ENCODE assay signal across 27 mouse cellular contexts in the genomic region with DNA sequence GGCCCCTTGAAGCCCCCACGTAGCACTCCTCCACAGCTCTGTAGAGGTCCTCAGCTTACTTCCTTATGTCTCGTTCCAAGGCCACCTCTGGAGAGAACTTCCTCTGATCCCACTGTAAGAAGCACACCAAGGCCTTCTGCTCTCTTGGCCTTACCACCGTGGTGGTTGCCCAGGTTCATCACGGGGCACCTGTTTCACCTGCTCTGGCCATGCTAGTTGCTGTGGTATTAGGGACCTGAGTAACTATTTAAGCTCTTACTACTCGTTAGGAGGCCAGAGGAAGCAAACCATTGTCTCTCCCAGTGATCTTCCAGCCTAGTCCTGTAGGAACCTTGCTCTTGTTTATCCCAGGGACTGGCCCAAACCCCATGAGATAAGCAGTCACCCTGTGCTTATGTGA. TPM values are rescaled to one million over a fixed set of nuclear protein-coding genes. Genes with fewer than 3 reads are reported as not detected.
"Had no signal": no experiment of that assay in that cellular context is flagged by ENCODE, and none has a peak within 500 bp of the region (broad histone marks: within the 10 kb centered on the region; RNA-seq: fewer than 3 reads in every experiment).

No protein-coding gene starts in this region.

- H3K4me1 ChIP-seq: liver, embryonic 15.5 days had no signal

- H3K4me2 ChIP-seq: limb, embryonic 13.5 days; liver, embryonic 12.5 days; liver, embryonic 15.5 days; lung, embryonic 15.5 days; stomach, embryonic 15.5 days had no signal

- H3K36me3 ChIP-seq: limb, embryonic 10.5 days; limb, embryonic 13.5 days; liver, embryonic 12.5 days; liver, embryonic 15.5 days; lung, embryonic 15.5 days; midbrain, embryonic 12.5 days; midbrain, embryonic 15.5 days; neural tube, embryonic 13.5 days; stomach, embryonic 15.5 days had no signal

- H3K9me3 ChIP-seq: limb, embryonic 10.5 days; limb, embryonic 13.5 days; liver, embryonic 12.5 days; liver, embryonic 15.5 days; lung, embryonic 15.5 days; megakaryocyte, embryonic 14.5 days; midbrain, embryonic 12.5 days; midbrain, embryonic 15.5 days; neural tube, embryonic 13.5 days; stomach, embryonic 15.5 days had no signal

- H3K4me3 ChIP-seq: layer of hippocampus, adult 2 months; limb, embryonic 10.5 days; limb, embryonic 13.5 days; liver, embryonic 12.5 days; liver, embryonic 15.5 days; lung, embryonic 15.5 days; midbrain, embryonic 12.5 days; midbrain, embryonic 15.5 days; neural tube, embryonic 13.5 days; stomach, embryonic 15.5 days had no signal

- ATAC-seq: liver, embryonic 12.5 days had no signal

- H3K9ac ChIP-seq: limb, embryonic 13.5 days; liver, embryonic 12.5 days; liver, embryonic 15.5 days; lung, embryonic 15.5 days; midbrain, embryonic 12.5 days; midbrain, embryonic 15.5 days; neural tube, embryonic 13.5 days; stomach, embryonic 15.5 days had no signal

- H3K27ac ChIP-seq: layer of hippocampus, adult 2 months; limb, embryonic 10.5 days; limb, embryonic 13.5 days; liver, embryonic 12.5 days; liver, embryonic 15.5 days; lung, embryonic 15.5 days; midbrain, embryonic 12.5 days; midbrain, embryonic 15.5 days; neural tube, embryonic 13.5 days; stomach, embryonic 15.5 days had no signal

- H3K27me3 ChIP-seq: limb, embryonic 13.5 days; liver, embryonic 12.5 days; liver, embryonic 15.5 days; lung, embryonic 15.5 days; megakaryocyte, embryonic 14.5 days; midbrain, embryonic 12.5 days; midbrain, embryonic 15.5 days; neural tube, embryonic 13.5 days; stomach, embryonic 15.5 days had no signal

- DNase-seq: kidney, adult 18-20 months; kidney, adult 9 months; kidney, postnatal 14 days; layer of hippocampus, adult 9-11 months; liver; lung, adult 18-20 months; lung, postnatal 10 days; lung, postnatal 36 days; retina, postnatal 1 day; right cerebral cortex, postnatal 25 days; spleen, adult 18-20 months; thymus, adult 2 months; thymus, postnatal 14 days; thymus, postnatal 4 days had no signal

RNA-seq across cellular contexts. Expression of a gene that starts 1.2 kb away (rescaled TPM):
- total RNA-seq: neutrophil, adult 5-6 weeks had no signal
- polyA plus RNA-seq: kidney, embryonic 16.5 days; limb, embryonic 10.5 days; limb, embryonic 13.5 days; liver, embryonic 12.5 days; liver, embryonic 15.5 days; stomach, embryonic 15.5 days; thymus, adult 2 months had no signal
